Mouse (Mus musculus): ENCODE results near the gene Gm5127.

Gene Gm5127

DNA sequence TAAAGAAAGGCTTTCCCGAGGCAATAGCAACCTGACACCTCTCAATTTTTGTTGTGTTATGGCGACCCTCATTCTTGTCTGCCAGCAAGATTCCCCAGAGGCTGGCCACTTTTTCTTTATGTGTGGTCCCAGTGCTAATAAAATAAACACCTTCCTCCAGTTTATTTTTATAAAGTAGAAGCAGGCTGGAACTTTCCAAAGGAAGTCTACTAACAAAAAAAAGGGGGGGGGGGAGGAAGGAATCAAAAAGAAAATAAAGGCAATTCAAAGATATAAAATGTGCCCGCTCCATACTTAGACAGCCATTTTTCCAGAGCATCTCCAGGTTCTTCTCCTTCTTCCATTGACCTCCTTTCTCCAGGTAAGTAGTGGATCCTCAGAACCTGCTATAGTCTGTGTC lies at the start of gene Gm5127:
Gm5127 (plus strand) TSS at position 301 of the 400 bp plus-strand sequence.
- no peak for DNase-seq (ENCODE audit: low spot score in 2 of 2)

DNA sequence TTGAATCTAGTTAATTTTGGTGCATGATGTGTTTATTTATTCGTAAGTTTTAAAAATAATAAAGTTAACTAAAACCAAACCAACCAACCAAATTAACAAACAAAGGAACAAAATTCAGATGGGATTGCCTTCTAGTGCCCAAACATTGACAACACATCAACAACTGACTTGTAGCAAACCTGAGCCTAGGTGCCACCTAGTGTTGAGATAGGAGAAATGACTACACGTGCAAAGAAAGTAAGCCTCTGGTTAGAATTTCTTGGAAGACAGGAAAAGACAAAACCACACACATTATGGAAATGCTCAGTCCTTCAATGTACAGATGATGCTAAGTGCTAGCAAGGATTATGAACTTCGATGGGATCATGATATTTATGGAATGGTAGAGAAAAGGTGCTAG lies 46.6 kb upstream of the Gm5127 start:
- DNase-seq (ENCODE audit: low spot score in 2 of 2), result no peak

DNA sequence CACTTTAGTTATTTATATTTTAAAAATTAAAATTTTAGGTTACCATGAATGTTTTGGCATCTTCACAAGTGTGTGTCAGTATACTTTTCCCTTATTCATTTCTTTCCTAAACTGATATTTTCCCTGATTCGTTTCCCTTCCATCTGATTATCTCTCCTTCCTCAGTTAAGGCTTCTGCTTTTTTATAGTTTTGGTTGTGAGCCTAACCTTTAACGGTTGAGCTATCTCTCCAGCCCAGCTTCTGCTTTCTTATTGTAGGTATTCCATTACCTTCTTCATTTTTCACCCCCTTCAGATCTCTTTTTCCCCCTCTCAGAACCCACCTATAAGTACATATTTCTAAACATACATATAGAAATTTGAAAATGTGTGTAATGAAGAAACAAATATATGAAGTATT lies 27.5 kb upstream of the Gm5127 start:
- DNase-seq (ENCODE audit: low spot score in 2 of 2), result no peak

DNA sequence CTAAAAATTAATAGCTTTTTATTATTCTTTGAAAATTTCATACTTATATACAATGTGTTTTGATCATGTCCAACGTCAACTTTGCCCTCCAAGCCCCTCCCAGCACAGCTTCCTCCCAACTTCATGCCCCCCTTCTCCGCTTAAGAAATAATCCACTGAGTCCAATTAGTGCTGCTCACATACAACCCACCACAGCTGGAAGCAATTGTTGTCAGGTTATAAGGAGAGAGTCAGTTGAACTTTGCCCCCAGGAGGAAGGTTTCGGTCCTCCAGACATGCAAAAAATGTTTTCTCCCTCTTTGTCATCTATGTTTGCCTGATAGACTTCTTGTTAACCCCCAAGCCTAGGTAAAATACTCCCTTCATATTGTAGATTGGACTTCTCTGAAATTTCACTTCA lies 4.0 kb upstream of the Gm5127 start:
- no peak for DNase-seq (ENCODE audit: low spot score in 2 of 2)

DNA sequence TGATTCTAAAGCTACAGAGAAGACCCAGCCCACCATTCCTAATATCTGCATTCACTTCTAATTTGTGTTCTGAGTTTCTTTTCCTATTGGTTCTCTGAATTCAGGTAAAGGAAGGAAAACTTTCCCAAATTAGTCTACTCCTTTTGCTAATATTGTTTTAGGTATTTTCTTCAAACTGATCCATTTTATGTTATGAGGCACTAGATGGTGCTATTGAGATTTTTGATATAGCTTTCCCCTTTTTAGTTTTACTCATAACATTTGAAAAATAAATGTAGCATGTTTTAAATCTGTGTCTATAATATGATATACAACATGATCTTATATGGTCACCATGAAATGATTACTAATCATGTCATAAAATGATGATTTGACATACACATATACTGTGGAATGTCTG lies 2.6 kb upstream of the Gm5127 start:
- DNase-seq (ENCODE audit: low spot score in 2 of 2), result no peak

DNA sequence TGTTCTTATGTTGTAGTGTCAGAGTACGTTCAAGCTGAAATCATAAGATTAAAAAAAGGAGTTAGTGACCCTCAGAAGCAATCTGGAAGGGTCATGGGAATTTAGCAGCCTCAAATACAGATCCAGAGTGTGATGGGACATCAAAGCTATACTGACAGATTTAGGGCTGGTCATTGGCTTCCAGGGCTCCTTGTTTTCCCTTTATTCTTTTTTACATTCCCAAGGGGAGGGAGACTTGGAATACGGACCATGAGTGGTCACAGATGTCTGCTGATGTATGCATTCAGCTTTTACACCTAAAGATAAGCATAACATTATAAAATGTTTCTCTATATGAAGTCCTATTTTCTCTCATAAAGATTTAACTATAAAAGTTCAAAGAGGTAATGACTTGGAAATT lies 789 bp upstream of the Gm5127 start:
- no peak for DNase-seq (ENCODE audit: low spot score in 2 of 2)

DNA sequence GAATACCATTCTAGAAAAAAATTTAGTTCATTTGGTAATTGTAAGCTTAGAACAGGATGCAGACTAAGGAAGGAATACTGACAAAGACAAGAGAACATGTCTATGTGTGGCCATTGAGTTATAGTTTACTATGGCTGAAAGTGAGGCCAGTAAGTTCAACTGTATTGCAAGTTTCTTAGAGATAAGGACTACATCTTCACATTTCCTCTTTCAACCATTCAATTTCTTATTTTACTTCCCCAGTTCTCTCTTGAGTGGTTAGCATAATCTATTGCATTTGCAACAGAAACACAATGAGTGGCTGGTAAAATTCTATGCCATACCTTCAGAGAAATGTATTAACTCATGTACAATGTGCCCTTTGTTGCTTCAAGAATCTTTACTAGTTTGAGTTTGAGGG lies 10.9 kb downstream of the Gm5127 start:
- no peak for DNase-seq (ENCODE audit: low spot score in 2 of 2)

DNA sequence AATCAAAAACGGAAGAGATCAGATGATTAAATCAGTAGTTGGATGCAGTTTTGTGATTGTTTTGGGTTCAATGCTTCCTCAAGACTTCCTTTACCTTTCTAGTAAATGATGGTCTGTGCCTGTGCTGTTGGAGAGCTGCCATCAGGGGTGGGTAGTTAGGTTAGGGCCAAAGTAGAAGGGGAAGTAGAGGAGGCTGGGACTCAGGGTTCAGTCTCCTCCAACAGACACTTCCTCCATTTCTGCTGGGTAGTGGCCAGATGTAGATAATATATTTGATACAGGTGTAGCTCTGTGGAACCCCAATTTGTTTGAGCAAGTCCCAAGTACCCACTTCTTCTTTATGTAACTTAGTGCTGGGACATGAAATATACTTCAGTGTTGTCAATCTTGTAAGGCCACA lies 12.9 kb downstream of the Gm5127 start:
- DNase-seq (ENCODE audit: low spot score in 2 of 2), result no peak

DNA sequence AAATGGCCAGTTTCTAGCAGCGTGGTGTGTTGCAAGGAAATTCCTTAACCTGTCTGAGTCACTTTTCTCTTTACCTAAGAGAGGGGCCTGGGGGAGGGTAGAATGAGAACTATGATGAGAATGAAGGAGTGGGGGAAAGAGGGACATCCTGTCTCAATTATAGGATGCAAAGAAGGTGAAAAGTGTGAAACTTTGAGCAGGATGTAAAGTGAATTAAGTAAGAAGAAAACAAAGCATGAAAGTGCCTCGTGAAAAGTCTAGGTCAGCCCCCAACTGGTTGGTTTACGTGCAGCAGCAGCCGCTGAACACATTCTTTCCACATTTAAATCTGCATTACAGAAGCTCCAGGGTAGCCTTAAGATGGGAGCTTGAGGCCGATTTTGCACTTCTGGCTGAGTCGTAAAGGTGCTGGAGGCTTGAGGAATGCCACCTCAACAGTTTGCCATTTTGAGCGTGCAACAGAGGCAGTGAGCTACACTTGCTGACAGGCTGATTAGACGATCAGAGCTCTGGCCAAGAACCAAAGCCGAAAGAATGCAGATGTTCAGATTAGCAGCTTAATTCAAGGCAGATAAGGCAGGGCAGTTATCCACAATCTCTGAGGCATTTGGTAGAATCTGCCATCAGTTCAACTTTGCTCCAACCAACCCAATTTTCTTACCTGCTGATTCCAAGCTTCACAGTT lies 19.7 kb downstream of the Gm5127 start:
- DNase-seq (ENCODE audit: low spot score in 2 of 2), result no peak

DNA sequence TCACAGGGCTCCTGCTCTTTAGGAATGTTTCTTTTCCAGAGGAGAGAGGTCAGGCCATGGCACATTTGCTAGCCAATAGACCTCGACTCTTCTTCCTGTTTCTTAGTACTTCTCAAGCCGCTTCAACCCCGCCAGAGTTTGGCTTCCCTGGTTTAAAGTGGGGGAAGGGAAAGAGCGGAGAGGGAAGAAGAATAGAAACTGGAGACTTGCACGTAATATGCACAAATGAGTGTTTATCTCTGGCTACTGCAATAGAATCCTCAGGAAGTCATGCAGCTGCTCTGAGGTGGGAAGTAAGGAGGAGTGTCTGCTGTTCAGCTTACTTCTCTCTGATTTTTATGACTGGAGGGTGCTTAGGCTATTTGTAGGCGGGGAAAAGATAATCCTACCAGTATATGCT lies 20.4 kb downstream of the Gm5127 start, which contains the start of gene Cysltr1:
Cysltr1 (minus strand) TSS at position 294 of the 400 bp plus-strand sequence.
- no peak for DNase-seq (ENCODE audit: low spot score in 2 of 2)

DNA sequence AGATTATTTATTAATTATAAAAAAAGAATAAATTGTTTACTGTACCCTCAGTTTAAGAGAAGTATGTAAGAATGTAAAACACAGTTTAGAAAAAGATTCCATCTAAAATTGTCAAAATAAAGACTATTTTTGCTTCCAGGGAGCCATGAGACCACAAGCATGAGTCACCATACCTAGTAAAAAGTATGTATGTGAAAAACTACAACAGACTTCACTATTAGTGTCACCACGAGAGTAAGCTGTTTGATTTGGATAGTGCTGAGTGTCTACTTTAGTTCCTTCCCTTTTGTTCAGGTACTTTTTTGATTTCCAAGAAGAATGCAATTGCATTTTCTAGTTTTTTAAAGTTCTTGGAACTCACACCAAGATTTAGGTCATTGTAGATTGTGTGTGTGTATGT lies 39.5 kb downstream of the Gm5127 start:
- DNase-seq (ENCODE audit: low spot score in 2 of 2), result no peak

DNA sequence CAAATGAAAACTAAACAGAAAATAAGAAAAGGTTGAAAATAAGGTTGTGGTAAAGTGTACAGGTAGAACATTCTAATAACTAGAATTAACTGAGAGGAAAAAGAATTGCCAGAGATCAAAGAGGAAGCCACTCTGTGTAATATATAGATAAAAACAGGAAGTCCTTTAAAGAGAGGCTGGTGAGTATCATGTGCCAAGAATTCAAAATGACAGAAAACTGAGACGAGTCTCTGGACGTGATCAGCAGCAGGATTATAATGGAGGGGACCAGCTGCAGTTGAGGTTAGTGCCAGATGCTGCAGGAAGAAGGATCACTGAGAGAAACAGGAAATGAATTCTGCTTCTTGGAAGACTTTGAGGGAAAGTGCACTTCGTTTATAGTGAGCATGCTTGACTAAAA lies 40.7 kb downstream of the Gm5127 start:
- DNase-seq (ENCODE audit: low spot score in 2 of 2), result no peak

DNA sequence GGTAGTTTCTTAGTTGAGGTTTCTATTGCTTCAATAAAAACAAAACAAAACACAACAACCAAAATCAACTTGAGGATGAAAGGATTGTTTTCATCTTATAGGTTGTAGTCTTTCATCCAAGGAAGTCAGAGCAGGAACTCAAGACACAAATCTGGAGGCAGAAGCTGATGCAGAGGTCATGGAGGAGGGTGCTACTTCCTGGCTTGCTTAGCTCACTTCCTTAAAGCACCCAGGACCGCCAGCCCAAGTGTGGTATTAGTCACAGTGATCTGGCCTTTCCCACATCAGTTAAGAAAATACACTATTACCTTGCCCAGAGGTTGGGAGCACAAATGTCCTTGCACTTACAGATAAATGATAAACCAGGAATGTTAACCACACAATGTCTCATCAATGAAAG lies 45.5 kb downstream of the Gm5127 start:
- no peak for DNase-seq (ENCODE audit: low spot score in 2 of 2)

DNA sequence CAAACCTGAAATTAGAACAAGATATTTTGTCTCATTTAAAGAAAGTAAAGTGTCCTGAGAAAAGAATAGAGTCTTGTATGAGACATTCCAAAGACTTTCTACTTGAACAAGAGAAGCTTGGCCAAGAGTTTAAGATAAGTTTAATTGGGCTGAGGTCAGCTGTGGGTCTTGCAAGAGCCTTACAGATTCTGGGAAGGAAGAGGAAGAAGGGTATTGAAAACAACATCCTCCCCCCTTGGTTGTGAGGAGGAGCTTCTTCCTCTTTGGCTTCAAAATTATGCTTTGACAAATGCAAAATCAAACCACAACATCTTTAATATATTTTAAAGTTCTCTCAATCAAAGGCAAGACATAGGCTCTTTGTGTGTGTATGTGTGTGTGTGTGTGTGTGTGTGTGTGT lies 50.6 kb downstream of the Gm5127 start:
- no peak for DNase-seq (ENCODE audit: low spot score in 2 of 2)

DNA sequence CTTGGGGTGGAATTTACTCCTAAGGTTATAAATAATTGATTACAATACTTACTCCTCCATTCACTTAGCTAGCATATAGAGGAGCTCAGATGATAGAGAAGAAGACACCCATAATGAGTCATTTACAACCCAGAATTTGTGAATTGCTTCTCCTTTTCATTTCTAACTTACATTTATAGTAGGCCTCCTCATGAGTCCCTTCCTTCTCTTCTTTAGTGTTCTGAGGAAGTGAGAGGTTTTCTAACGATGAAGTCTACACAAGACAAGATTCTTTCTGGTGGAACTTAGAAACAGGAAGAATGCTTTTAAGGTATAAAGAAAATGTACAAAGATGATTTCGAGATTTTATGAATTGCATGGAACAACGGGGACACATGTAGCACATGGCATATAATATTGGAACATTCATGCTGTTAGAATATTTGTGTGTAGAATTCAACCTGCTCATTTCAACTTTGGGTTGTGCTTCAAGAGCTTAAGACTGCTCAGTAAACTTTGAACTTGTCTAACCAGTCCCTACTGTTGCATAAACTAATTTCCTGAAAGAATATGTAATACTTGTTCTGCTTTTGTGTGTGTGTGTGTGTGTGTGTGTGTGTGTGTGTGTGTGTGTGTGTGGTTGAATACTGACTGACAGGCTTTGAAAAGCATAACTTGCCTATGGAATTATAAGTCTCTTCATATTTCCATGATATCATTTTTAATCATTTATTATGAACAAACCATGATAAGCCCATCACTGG lies 52.0 kb downstream of the Gm5127 start:
- no peak for DNase-seq (ENCODE audit: low spot score in 2 of 2)

DNA sequence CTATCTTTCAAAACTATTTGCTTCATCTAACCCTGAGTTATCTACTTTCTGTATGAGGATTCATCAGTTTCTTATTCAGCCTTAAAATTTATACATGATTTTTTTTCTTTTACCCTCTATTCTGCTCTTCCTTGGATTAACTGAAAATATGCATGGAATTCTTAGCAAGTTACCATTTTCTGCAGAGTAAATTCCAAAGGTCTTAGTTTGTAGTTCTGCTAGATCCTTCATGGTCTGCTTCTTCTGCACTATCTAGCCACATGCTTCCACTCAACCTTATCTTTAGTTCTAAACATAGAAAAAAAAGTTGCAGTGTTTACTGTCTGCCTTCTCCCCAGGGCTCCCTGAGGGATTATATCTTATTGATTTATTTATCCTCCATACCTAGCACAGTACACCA lies 79.1 kb downstream of the Gm5127 start:
- no peak for DNase-seq (ENCODE audit: low spot score in 2 of 2)

DNA sequence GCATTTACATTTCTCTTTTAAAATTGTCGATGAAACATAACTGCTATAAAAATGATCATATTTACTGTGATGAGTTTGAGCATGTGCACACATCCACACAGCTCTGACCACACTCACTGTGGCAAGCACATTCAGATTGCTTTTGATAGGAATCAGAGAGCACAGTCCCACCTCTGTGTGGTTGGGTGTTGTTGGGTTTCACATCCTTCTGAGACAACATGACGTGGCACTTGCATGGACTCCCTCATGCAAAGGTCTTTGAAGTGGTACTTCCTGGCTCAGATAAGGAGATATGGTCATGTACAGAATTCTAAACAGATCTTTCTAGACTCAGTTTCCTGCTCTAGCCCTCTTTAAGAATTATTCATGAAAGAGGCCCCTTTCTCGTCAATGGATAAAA lies 121.6 kb downstream of the Gm5127 start:
- no peak for DNase-seq (ENCODE audit: low spot score in 2 of 2)

DNA sequence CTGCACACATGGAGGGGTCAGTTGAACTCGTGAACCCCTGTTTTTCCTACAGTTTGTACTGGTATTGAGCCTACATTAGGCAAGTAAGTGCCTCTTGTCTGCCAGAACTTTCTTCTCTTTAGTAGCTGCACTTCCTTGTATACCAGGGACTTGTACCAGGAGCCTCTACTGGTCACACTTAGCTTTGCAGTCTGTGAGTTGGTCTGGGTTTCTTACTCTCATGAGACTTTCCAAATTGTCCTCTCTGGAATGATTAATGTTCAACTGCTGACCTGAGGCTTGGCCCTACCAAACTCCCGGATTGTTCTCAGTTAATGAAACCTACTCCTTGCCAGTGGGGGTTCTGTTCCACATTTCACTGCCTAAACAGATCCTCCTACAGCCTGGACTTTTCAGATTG lies 134.2 kb downstream of the Gm5127 start:
- DNase-seq (ENCODE audit: low spot score in 2 of 2), result no peak

DNA sequence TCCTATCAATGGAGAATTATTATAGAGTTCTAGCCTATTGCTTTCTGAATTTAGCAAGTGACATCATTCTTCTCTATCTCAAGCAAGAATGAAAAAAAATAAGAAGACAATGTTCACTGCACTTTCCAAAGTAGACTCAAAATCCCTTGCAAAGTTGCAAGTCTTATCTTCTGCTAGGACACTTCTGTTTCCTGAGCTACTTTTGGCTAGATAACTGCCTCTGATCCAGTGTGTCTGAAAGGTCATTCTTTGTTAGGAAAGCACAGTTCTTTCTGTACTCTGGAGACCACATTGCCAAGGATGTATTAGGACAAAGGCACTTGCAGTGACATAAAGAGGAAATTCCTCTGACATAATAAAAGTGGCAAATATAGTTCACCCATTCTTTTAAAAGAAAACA lies 159.3 kb downstream of the Gm5127 start:
- no peak for DNase-seq (ENCODE audit: low spot score in 2 of 2)

DNA sequence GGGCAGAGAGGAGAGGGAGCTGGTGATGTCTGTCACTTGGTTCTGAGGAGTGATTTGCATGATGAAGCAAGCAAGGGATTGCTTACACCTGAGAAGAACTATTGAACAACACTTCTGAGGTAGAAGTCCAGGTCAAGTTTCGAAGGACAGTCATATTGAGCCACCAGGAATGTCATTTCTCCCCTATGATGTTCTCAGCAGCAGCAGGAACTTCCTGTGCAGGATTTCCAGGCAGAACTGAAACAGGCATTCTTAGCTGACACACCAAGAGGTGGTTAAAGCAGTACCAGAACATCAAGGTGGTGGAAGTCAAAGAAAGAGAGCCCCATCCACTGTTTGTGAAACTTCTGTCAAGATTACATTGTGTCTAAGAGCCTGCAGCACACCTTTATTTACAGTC lies 172.3 kb downstream of the Gm5127 start:
- no peak for DNase-seq (ENCODE audit: low spot score in 2 of 2)
